Mouse (Mus musculus): Measurements from ENCODE around the gene Tbc1d22a. TPM values are rescaled to one million over a fixed set of nuclear protein-coding genes. Genes with fewer than 3 reads are reported as not detected.

Tbc1d22a gene
- 26.1 TPM for polyA plus RNA-seq (2017; shearing (Covaris generic))

GRCm38 (mm10) chr15:86213753-86214548, at the start of gene Tbc1d22a:
Gene Tbc1d22a (plus strand): TSS chr15:86214459.

GRCm38 (mm10) chr15:86185689-86186569, 28.3 kb upstream of the Tbc1d22a start, which contains the start of gene Cerk:
Gene Cerk (minus strand): TSS chr15:86186141.

Other genes with a start within 250 kb of the Tbc1d22a start
- 1.6 TPM for gene Celsr1, start 180.7 kb upstream of the Tbc1d22a start, polyA plus RNA-seq (2017; shearing (Covaris generic))
- 21.5 TPM for gene Gramd4, start 156.8 kb upstream of the Tbc1d22a start, polyA plus RNA-seq (2017; shearing (Covaris generic))
- 4.1 TPM for gene Cerk, start 28.3 kb upstream of the Tbc1d22a start, polyA plus RNA-seq (2017; shearing (Covaris generic))

Measured in activated CD4-positive, CD25-positive, alpha-beta regulatory T cell, adult 9 weeks (primary cell).